Mouse (Mus musculus) 416B (cell line): ENCODE measurements at regions not wholly inside any gene's neighbourhood (a gene's known extent, or its start where the extent isn't known, plus 50 kb on each side); places are given as distances from the start of the nearest gene placed in this dataset.
"Not testable (repeated sequence)": the region's sequence is repeated elsewhere in the genome, so short reads cannot be mapped to it uniquely, and the experiment has no call there.

ENCODE experiments used
- DNase-seq: peaks from one replicate; pipeline ENCODE4 v3.0.0; 2011; ENCODE audit warnings: low read depth

- DNase-seq = no peak
Observed at GRCm38 (mm10) chr2:147989616-147990015, 57.2 kb downstream of the Foxa2 start.

- DNase-seq = no peak
Observed at GRCm38 (mm10) chr2:147988586-147988985, 58.2 kb downstream of the Foxa2 start.

GRCm38 (mm10) chr2:147985261-147985575, 61.6 kb downstream of the Foxa2 start:
- no peak for DNase-seq

GRCm38 (mm10) chr2:147984547-147985260, 62.1 kb downstream of the Foxa2 start:
- DNase-seq = no peak

GRCm38 (mm10) chr2:147980929-147981479, 65.8 kb downstream of the Foxa2 start:
- DNase-seq = no peak

GRCm38 (mm10) chr2:147980408-147980807, 66.4 kb downstream of the Foxa2 start:
- DNase-seq = no peak

GRCm38 (mm10) chr2:147979660-147980364, 67.0 kb downstream of the Foxa2 start:
- DNase-seq = no peak

GRCm38 (mm10) chr2:147979001-147979400, 67.8 kb downstream of the Foxa2 start:
- DNase-seq = no peak

GRCm38 (mm10) chr2:147974776-147975175, 72.0 kb downstream of the Foxa2 start:
- DNase-seq = no peak

- no peak for DNase-seq
Observed at GRCm38 (mm10) chr2:147968671-147969070, 78.1 kb downstream of the Foxa2 start.

- DNase-seq = no peak
Observed at GRCm38 (mm10) chr2:147967829-147968529, 78.8 kb downstream of the Foxa2 start.

- not testable (repeated sequence) for DNase-seq
Observed at GRCm38 (mm10) chr2:147963284-147963683, 83.5 kb downstream of the Foxa2 start.

- DNase-seq = no peak
Observed at GRCm38 (mm10) chr2:147961633-147962032, 85.1 kb downstream of the Foxa2 start.

- no peak for DNase-seq
Observed at GRCm38 (mm10) chr2:147954183-147954582, 92.6 kb downstream of the Foxa2 start.

GRCm38 (mm10) chr2:147951233-147951632, 95.5 kb downstream of the Foxa2 start:
- DNase-seq = no peak

- DNase-seq = no peak
Observed at GRCm38 (mm10) chr2:147944171-147945040, 102.4 kb downstream of the Foxa2 start.

- no peak for DNase-seq
Observed at GRCm38 (mm10) chr2:147942591-147942990, 104.2 kb downstream of the Foxa2 start.

GRCm38 (mm10) chr2:147941319-147941718, 105.5 kb downstream of the Foxa2 start:
- no peak for DNase-seq

GRCm38 (mm10) chr2:147932494-147932893, 114.3 kb downstream of the Foxa2 start:
- no peak for DNase-seq

- no peak for DNase-seq
Observed at GRCm38 (mm10) chr2:147929031-147929711, 117.6 kb downstream of the Foxa2 start.
